Mouse (Mus musculus) liver, postnatal 0 days (tissue): Measurements from ENCODE around the gene Senp1.

ENCODE experiments used
- CTCF ChIP-seq: sonication (generic); IDR thresholded peaks from 2 replicates; pipeline ENCODE4 v1.5.1; 2016; ENCODE audit warnings: antibody characterized with exemption, low read depth
- EP300 ChIP-seq: IDR thresholded peaks from 2 replicates; pipeline ENCODE4 v1.6.1; 2016; ENCODE audit warnings: antibody characterized with exemption, low read depth, mild to moderate bottlenecking

GRCm38 (mm10) chr15:98114098-98114851 lies 20.7 kb upstream of the Senp1 start:
- TF ChIP-seq CTCF, result no peak
- TF ChIP-seq EP300, result no peak
